Mouse (Mus musculus) monocyte, adult 5-6 weeks (primary cell): ENCODE results near the gene Tbca. TPM values are rescaled to one million over a fixed set of nuclear protein-coding genes. Genes with fewer than 3 reads are reported as not detected.

Experiments used
- ATAC-seq: fragments of 153-309, 156-312 bp; replicated peaks from 2 replicates; pipeline ENCODE4 v1.8.0; 2017; ENCODE audit warnings: mild to moderate bottlenecking; ENCODE audit not compliant: low TSS enrichment, insufficient number of reproducible peaks, severe bottlenecking, poor library complexity, low FRiP score
- total RNA-seq: library from RNA; stranded (forward); fragments of 200-1000, 200-491, 200-594 nt; gene quantifications from 3 replicates; pipeline ENCODE4 v1.2.3, GENCODE M21; 2017

Gene Tbca
- total RNA-seq: 116 to 181 TPM (median 147 TPM) in 3 replicates

DNA sequence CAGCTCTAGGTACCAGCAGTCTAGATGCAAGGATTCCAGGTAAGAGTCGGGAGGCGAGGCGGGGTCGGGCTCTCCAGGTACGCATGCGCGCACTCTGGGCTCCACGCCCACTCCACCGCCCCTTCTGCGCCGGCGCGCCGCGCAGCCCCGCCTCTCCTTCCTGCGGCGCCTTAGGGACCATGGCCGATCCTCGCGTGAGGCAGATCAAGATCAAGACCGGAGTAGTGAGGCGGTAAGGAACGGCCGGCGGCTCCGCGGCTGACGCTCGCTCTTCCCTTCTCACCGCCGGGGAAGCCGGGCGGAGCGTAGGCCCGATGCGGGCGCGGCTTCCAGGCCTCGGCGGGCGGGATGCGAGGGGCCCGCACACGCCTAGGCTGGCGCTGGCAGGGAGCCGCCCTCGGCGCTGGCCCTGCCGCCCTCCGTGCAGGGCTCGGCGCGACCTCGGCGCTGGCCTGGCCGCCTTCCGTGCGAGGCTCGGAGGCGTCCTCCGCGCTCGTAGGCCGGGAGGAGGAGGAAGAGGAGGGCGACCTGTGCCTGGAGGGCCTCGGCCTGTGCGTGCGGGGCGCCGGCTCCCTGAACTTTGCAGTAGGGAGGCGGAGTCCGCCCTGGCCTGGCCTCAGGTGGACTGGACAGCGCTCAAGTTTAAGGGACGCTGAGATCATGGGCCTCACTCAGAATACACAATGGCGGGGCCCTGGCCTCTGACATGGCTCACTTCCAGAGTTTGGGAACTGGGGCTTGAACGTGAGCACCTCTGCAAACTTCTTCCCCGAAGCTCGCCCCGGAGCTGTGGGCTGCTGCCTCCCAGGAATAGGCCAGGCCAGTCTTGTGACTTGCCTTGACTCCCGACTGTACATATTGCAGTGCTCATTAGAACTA lies at the start of gene Tbca:
TSS of gene Tbca (plus strand) at position 140 of the 879 bp plus-strand sequence.
- ATAC-seq: peak; percentile 73

DNA sequence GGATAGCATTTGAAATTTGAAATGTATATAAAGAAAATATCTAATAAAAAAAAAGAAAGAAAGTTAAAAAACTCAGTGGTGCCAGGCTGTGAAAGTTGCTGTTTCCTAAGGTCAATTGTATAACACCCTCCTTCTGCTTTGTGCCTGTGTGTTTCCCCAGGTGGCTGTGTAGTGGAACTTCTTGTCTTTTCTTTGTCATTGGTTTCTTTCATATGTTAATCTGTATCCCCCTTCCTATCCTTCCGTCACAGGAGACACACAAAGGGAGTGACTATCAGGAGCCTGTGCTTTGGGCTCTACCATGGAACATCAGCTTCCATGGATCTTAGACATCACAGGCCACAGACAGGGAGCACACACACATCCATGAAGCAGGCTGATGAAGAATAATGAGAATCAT lies 43.5 kb upstream of the Tbca start:
- ATAC-seq: no peak

DNA sequence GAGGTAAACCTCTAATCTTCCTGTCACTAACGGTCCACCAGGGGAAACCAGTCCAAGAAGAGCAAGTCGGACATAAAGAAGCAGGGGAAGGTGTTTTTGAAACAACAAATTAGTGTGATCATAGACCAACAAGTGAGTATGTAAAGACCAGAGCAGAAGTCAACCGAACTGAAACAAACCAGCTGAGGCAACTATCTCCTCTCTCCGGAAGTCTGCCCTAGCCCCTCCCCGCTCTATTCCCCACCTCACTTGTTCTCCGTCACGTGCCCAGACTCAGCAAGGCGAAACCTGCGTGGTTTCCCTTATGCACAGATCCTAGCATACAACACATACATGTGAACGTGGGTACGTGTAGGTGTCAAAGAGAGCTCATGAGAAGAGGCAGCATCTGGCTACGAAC lies 22.9 kb upstream of the Tbca start:
- no peak for ATAC-seq

DNA sequence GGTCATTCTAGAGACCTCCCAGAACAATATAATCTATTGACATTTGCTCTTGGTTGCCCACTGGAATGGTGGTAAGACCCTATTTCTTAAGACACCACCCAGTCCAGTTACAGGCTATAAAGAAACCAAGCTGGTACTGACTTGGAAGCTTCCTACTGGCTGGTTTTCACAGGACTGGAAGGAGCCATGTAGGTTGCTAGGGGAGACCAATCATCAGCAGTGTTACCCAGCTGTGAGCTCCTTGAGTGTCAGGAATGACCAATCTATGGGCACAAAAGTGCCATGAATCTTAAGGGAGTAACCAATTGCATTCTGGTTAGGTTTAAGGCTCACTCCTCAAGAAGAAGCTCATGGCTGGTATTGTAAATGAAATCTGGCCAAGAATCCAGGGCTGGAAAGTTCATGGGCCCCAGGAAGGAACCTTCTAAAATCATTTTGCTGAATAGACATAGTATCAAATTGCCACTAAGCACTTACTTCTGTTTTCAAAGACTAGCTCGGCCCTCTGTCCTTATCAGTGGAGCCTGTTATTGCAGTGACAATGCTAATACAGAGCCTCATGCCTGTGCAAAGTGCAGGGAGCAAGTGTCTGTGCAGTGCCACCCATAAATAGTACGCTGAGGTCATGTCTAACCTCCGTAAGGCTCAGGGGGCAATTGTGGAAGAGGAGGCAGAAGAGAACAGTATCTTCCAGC lies 20.1 kb upstream of the Tbca start:
- no peak for ATAC-seq

DNA sequence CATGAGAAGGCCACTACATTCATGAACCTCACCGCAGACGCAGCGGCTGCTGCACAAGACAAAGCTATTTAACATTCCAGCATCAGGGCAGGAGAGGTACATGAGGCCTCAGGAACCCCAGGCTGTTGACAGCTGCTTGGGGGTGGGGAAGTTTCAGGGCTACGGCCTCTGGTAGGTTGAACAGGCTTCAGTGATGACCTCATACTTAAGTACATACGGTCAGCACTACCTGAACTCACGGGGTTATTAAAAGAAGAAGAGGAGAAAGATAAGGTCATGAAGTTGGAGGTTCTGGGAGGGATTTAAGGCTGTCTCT lies 19.6 kb upstream of the Tbca start:
- no peak for ATAC-seq

DNA sequence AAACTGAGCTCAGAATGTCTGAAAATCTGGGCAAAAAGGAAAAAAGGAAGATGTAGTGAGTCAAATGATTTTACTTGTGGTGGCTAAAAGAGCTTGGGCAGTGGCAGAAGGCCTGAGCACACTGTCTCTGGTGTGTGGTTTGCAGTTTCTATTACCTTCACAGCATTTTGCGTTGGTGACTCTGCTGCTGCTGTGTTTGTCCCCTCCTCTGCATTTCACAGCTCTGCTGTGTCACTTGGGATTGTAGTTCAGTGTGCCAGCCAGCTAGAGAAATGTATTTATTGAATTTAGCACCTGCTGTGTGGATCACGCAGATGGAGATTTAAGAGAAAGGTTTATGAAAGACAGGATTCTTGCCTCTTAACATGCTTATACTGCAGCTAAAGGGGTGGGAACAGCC lies 1.8 kb upstream of the Tbca start:
- no peak for ATAC-seq

DNA sequence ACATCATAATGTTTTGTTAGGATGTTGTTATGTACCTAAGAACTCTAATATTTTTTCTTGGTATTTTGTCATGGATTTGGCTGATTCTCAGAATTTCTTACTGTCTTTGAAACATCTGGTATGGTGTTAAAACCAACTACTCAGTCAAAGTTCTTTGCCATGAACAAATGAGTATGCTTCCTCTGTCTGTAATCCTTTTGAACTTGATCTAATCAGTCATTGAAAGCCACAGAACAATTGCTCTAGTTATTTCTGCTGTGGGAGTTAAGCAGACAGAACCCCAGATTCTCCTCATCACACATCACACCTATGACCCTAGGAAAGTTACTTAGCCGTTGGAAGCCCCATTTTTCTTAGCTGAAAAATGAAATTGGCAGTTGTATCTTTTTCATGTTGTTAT lies 6.0 kb downstream of the Tbca start:
- ATAC-seq: no peak

DNA sequence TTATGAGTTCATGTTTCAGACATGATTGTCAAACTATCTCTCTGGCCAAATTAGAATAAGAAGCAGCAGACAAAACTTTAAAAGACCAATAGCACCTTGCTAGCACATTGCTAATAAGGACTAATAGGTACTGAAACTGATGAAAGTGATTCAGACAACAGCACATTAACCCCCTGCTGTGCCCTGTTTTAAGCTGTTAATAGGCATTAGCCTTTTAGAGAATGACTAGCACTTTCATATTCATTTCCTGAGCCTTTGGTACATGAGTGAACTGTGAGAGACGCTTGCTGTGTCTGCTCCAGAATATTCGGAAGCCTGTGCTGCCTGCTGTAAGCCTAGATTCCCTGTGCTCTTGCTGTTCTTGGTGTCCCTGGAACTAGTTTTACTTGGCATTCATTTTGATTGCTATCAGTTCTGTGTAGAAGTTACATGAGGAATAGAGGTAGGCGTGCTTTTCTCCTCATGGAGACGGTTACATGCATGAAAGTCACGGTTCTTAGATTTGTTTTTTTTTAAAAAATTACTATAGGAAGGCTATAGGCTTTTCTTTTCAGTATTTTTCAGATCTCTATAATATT lies 14.9 kb downstream of the Tbca start:
- no peak for ATAC-seq

DNA sequence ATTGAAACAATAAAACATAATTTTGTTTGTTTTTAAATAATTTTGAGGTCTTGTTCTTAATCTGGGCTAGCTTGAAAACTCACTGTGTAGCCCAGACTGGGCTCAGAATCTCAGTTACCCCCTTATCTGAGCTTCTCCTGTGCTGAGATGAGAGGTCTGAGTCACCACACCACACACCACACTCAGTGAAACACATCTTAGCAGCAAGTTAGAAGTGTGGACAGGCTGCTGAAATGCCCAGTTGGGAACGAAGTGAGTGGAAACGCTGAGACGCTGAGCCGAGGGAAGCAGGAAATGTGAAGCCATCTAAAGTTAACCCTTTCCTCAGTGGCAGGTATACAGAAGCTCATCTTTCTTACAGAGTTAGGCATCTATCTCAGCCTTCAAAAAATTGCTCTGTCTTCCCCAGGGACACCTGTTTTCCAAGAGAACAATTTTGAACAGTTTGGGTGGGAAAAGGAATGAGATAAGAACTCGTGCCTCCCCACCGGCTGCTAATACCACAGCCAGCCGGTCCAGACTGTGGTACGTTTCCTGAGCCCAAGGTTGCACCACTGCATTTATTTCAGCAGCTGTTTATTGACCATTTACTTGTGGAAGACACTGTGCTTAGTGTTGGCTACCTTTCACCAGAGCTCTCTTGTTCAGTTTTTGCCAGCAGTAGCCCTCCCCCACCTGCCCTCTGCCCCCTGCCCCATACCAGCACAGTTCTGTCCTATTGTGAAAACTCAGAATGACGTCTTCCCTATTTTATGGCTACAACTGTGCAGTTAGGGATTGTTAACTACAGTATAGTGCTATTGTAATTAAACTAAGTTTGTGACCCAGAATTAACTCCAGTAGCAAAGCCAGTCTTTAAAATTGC lies 17.8 kb downstream of the Tbca start:
- ATAC-seq: no peak

DNA sequence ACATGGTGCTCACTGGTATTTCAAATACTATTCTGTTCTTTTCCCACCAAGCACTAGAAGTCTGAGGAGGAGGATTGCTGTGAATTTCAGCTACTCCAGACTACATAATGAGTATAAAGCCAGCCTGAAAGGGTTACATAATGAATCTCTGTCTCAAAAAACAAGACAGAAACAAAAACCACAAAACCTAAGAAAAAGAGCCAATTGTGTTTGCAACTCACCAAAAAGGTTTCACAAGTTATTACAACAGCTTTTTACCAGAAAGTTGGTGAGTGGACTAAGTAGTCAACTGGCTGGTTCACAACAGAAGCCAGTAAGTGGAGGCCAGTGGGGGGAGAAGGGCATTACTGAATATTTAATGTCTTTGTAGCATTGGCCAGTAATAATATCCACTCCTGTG lies 19.9 kb downstream of the Tbca start:
- no peak for ATAC-seq

DNA sequence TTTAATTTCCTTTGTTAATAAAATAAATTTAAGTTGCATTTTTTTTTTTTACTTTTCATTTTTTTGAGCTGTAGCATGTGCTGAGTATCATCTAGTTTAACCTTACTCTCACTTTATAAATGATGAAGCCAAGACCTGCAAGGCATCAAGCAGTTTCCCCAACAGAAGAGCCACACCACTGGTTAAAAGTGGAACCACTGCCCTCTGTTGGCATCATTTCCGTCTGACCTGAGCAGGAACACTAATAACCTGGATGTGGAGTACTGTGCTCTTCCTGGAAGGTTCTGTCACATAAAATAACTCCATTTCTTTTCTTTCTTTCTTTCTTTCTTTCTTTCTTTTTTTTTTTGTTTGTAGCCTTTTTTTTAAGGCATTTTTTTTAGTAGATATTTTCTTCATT lies 21.0 kb downstream of the Tbca start:
- no peak for ATAC-seq

DNA sequence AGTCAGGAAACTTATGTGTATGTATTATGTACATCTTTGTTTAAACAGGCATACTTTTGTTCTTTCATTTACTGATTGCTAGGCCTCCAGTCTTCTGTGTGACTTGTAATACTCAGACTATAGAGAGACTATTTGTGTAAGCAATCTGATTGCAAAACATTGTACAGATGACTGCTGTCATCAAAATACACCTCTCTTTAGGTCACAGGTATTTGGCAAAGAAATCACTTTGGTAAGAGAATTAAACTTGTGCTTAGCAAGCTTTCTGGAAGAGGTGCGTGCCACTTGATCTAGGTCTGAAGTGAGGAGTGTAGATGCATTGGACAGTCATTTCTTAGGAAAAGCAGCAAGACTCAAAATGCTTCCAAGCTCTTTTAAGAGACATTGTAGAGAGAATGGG lies 22.7 kb downstream of the Tbca start:
- ATAC-seq: no peak

DNA sequence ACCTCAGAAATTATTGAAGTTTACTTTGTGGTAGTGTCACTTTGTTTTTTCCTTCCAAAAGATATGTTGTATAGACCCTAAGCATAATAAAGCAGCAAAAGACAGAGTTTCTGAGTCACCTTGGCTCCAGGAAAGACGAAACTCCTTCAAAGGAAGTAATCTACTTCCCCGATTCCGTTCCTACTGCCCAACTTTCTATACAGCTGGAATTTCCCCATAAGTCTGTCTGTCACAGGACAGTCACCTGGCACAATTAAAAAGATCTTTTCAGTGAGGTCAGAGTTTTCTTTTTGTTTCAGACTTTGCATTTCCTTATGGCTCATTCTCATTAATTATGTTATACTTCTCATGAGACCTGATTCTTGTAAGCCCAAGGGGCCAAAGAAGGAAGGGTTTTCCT lies 25.1 kb downstream of the Tbca start:
- no peak for ATAC-seq

DNA sequence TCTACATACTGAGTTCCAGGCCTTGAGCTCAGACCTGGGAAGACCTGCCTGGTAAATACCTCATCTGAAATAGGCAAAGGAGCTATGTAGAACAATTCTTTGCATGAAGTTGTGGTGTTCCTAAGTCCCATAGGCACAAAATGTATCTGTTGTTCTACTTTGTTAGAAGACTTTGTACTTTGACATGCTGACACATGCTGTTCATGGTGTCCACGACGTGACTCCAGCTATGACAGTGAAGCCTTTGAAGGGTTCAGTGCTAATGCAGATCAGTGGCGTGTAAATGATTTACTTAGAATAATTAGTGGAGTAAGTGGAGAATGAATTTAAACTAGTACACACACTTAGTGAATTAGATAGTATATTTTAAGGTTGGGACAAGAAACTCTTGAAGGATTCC lies 31.8 kb downstream of the Tbca start:
- no peak for ATAC-seq

DNA sequence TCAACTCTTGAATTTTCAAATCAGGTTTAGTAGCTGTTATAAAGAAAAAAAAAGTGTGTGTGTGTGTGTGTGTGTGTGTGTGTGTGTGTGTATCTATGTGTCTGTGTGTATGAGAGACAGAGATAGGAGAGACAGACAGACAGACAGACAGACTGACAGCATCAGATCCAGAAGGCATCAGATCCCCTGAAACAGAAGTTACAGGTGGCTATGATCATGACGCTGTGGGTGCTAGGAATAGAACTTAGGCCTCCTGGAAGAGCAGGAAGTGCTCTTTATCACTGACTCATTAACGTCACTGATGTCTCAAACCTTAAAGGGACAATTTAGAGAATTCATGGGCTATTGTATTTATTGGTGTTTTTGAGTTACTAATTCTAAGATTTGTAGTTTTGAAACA lies 32.2 kb downstream of the Tbca start:
- ATAC-seq: no peak

DNA sequence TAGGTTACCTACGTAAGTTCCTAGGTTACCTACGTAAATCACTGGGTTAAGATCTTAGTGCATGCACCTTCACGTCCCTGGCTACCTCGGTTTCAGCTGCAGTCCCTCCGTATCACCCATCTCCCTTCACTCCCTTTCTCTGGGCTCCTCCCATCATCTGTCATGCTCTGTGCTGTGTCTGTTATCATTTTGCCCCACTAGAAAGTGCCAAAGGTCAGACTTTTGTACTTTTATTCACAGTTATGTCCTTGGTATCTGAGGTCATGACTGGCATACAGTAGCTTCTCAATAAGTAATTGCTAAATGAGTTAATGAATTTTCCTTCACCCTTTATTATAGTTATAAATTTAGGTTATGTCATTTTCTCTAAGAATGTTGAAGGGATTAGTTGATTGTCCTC lies 37.7 kb downstream of the Tbca start:
- ATAC-seq: no peak

DNA sequence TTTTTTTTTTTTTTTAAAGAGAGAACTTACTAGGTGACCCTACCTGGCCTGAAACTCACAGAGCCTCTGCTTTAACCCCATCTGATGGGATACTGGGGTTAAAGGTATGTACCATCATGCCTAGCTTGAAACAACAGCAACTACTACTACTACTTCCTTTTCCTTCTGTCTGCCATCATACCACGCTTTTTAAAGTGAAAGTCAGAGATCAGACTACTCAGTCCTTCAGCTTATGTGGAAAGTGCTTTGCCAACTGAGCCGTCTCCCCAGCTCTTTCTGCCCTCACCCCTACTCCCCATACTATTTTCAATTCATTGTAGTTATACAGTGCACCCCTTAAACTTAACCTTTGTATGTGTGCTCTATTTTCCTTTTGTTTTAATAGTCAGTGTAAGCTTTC lies 38.3 kb downstream of the Tbca start:
- no peak for ATAC-seq

DNA sequence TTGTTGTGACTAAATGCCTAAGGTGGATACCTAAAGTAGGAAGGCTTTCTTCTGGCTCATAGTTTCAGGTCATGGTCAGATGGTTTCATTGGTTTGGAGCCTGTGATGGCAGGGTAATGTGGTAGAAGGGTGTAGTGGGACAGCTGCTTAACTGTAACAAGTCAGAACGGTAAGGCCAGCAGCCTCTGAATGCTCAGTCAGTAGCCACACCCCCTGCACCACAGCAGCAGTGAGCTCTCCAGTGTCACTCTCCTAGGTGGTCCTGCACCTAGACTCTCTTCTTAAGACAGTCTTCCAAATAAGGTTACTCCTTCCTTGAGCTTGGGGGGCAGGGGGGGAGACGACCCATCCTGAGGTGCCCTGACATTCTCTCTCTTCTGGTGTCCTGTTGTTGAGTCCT lies 39.1 kb downstream of the Tbca start:
- ATAC-seq: no peak

DNA sequence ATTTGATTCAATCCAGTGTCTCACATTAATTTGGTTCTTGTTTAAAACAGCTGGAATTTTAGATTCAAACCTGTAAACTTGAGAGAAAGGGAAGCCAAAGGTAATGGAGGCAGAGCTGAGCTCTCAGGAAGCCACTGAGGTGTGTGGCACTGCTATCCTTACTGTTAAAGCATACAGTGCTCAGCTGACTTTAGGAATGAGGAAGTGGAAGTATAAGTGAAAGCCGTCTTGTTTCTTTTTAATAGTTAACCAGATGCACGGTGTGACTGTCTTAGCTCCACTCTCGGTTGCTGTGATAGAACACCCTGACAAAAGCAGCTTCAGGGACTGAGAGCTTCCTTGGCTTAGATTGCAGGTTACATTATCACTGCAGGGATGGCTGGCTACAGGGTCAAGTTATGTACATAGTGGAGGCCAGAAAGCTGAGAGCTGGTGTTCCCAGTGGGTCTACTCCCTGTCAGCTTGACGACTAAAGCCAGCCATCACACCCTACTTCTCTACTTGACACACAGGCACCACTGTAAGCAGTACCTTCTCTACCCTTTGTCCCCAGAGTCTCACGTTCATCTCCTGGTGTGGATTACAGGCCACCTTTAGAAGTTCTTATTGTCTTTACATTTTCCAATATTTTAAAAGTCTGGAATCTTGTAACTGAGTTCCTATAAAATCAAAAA lies 49.5 kb downstream of the Tbca start:
- peak; percentile 40; the same call in 1 of the 2 replicates for ATAC-seq
